Mouse (Mus musculus) spleen, adult 18-20 months (tissue): ENCODE measurements around the gene Copg2.

Experiments
- DNase-seq, 2 experiments: peaks; one replicate each; pipeline ENCODE4 v3.0.0; 2022; ENCODE audit warnings: mixed read lengths in 2 of 2

Copg2 gene

DNA sequence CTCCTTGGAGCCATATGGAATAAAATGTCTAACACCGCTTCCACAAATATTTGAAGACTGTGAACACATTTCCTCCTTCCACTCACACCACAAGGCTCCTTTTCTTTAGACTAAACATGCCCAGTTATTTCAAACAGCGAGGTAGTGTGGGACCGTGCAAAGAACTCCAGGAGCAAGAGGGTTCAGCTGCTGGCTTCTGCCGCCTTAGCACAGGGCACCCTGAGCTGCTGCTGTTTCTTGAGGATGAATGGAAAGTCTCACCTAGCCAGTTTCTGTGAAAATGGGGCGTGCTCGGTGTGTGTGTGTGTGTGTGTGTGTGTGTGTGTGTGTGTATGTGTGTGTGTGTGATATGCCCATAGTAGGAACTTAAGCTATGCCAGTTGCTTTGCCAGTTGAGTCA lies 162.1 kb downstream of the Copg2 start:
- DNase-seq: no peak

GRCm38 (mm10) chr6:30732571-30733130 lies 163.9 kb downstream of the Copg2 start:
- no peak for DNase-seq

DNA sequence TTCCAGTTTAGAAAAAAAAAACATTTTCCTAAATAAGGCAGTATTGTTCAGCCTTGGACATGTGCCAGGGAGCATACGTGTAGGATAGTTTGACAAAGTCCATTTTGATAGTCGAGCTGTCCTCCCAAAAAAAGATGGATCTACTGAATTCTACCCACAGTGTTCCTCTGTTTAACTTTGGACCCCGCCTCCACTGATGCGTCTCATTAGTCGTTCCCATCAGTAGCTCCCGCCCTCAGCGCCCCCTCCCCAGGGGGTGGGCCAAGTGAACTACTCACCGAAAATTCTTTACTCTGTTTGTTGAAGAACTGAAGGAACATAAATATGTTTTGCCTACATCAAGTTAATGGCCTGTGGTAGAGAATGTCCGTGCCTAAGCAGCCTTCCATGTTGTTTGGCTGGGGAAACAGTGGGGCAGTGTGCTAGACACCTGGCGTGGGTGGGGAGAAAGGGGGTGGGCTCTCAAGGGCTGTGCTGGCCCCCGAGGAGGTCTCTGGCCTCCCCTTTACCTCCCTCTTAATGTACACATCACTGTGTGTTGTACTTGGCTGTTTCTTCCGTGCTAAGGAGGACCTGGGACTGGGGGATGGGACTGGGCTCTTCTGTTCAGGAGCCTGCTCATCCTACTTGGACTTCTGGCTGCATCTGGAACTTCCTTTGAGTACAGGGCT lies 166.2 kb downstream of the Copg2 start:
- no peak for DNase-seq

GRCm38 (mm10) chr6:30723331-30723730 lies 173.3 kb downstream of the Copg2 start, which contains the start of gene Mest:
TSS of gene Mest (plus strand) at chr6:30723547.
- DNase-seq: no peak

DNA sequence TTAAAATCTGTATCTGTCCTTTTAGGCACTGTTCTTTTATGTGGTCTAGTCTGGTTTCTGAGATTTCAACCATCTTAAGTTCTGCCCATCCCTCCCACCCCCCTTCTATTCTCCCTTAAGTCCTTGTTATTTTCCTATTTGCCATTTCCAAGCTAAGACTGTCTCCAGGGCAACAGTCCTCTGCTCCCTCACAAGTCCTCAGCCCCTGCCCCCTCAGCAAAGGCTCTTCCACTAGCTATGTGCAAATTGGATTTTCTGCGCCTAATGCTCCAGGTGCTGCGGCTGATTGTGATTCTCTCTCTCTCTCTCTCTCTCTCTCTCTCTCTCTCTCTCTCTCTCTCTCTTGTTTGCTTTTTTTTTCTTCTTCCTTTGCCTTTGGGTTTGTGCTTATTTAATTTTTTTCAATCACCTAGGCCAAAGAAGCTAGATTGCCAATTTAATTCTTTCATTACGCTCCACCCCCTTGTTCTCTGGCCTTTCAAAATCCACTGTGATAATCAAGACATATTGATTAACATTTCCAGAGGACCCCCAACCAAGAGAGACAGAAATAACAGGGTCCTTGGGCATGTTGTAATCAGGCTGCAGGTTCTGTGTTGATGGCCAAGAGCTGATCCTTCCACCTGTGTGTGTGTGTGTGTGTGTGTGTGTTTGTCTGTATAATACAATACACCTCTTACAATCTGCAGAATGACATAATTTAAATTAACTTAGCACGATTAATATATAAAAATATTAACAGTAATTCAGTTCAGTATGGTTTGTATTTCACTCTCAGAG lies 174.0 kb downstream of the Copg2 start:
- DNase-seq: no peak

GRCm38 (mm10) chr6:30716796-30717195 lies 179.8 kb downstream of the Copg2 start:
- DNase-seq: no peak

- no peak for DNase-seq
These were observed 181.6 kb downstream of the Copg2 start for GRCm38 (mm10) chr6:30714891-30715471.

DNA sequence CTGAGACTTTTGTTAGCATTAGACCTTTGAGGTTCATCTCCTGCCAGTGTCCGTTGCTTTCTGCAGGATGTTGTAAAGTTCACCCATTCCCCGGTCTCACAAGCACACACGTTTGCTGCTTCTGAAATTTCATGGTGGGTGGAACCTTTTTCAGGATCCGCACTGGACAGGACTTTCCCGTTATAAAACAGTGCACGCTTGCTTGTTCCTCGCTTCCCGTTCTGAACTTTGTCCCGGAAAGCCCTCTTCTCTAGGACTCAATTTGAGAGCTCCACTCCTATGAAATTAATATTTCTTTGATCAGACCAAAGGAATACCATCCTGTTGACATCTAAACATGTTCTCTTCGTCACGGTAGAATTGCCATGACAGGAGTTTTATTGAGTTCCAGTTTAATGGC lies 182.7 kb downstream of the Copg2 start:
- no peak for DNase-seq

DNA sequence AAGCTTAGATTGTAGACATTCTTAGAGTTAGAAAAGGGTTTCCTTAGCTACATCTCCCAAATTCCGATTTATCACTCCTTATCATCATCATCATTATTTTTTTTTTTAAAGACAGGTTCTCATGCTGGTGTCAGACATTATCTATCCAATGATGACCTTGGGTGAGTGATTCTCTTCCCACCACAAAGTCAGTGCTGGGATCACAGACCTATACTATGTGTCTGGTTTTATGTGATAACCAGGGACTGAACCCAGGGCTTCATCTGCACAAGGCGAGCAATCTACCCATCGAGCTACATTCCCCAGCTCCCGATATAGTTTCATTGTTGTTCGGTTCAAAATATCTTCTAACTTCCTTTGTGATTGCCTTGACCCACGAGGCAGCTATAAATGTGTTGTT lies 183.1 kb downstream of the Copg2 start:
- DNase-seq: no peak

GRCm38 (mm10) chr6:30712484-30712883 lies 184.1 kb downstream of the Copg2 start:
- DNase-seq: no peak

- no peak for DNase-seq
These were observed 185.2 kb downstream of the Copg2 start for GRCm38 (mm10) chr6:30711365-30711763.

- no peak for DNase-seq
These were observed 185.9 kb downstream of the Copg2 start for GRCm38 (mm10) chr6:30710371-30711364.

- DNase-seq: no peak
These were observed 187.5 kb downstream of the Copg2 start for GRCm38 (mm10) chr6:30709115-30709514.

- no peak for DNase-seq
These were observed 192.5 kb downstream of the Copg2 start for GRCm38 (mm10) chr6:30703977-30704602.

- no peak for DNase-seq
These were observed 193.1 kb downstream of the Copg2 start for GRCm38 (mm10) chr6:30703476-30703875.

DNA sequence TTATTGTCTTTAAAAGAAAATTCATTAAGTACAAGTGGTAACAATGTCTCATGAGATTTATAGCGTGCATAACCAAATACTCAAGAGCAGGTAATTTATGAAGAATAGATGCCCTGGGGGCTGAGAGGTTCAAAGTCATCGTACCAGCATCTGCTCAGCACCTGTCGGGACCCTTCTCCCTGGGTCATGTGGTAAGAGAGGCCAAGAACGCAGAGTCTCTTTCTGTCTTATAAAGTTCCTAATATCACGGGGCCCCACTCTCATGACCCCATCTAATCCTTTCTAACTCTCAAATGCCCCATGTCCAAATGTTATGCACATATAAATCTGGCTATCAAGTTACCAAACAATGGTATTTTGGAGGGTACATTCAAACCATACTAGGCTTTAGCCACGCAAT lies 193.7 kb downstream of the Copg2 start:
- no peak for DNase-seq

GRCm38 (mm10) chr6:30700182-30700581 lies 196.4 kb downstream of the Copg2 start:
- no peak for DNase-seq

- no peak for DNase-seq
These were observed 198.6 kb downstream of the Copg2 start for GRCm38 (mm10) chr6:30698036-30698435.
